Mouse (Mus musculus) intestine, embryonic 15.5 days (tissue): Measurements from ENCODE around the gene Nxph4. TPM values are rescaled to one million over a fixed set of nuclear protein-coding genes. Genes with fewer than 3 reads are reported as not detected.

Experiments
- ATAC-seq: fragments of 200-750 bp; cut with Nextera tagmentation; 2 replicates; pipeline ENCODE4 v1.8.0; 2017; ENCODE audit warnings: moderate TSS enrichment, moderate library complexity
- H3K27ac ChIP-seq: fragments of 300-500 bp; sonication (generic); 2 replicates; pipeline ENCODE4 v1.5.1; 2015; ENCODE audit warnings: mild to moderate bottlenecking, inconsistent platforms
- H3K27me3 ChIP-seq: fragments of 300-500 bp; sonication (generic); replicated peaks from 2 replicates; pipeline ENCODE4 v1.6.1; 2015; ENCODE audit warnings: inconsistent platforms
- H3K36me3 ChIP-seq: fragments of 300-500 bp; sonication (generic); 2 replicates; pipeline ENCODE4 v1.6.1; 2015; ENCODE audit warnings: inconsistent platforms
- H3K4me1 ChIP-seq: fragments of 300-500 bp; sonication (generic); replicated peaks from 2 replicates; pipeline ENCODE4 v1.6.1; 2015; ENCODE audit warnings: inconsistent platforms
- H3K4me2 ChIP-seq: fragments of 300-500 bp; sonication (generic); replicated peaks from 2 replicates; pipeline ENCODE4 v1.6.1; 2015; ENCODE audit warnings: mild to moderate bottlenecking, inconsistent platforms
- H3K4me3 ChIP-seq: fragments of 300-500 bp; sonication (generic); replicated peaks from 2 replicates; pipeline ENCODE4 v1.5.1; 2015; ENCODE audit warnings: inconsistent platforms
- H3K9ac ChIP-seq: fragments of 300-500 bp; sonication (generic); 2 replicates; pipeline ENCODE4 v1.6.1; 2015; ENCODE audit warnings: inconsistent platforms
- H3K9me3 ChIP-seq: fragments of 300-500 bp; sonication (generic); 2 replicates; pipeline ENCODE4 v1.6.1; 2016; ENCODE audit warnings: inconsistent platforms
- WGBS: fragments of 180-500 bp; shearing (Covaris S2); methylation state at CpG from one replicate; pipeline ENCODE4 v1.1.7; 2015; 5-methylcytosine and 5-hydroxymethylcytosine counted together
- polyA plus RNA-seq: library from polyadenylated mRNA; unstranded; fragments of >200 nt; fragmentation: Nextera tagmentation; extraction: Ambion mirVana; gene quantifications from 2 replicates; pipeline ENCODE4 v1.2.1, GENCODE M21; 2015

Nxph4 gene
- polyA plus RNA-seq, 1 experiment from 2014 or later = 5.7 TPM

DNA sequence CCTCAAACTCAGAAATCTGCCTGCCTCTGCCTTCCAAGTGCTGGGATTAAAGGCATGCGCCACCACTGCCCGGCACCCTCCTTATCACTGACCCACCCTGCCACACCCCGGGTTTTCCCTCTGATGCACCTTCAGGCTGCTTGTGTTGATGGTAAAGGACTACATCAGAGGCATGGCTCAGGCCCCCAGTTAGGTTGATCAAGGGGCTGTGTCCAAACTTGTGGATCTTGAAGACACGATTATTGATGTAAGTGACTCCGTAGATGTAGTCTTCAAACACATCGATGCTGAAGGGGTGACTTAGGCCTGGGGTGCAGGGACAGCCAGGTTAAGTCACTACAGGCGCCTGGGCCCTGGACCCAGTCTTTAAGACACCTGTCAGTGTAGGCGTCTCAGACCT is 7.2 kb upstream of the Nxph4 start:
- WGBS = 94% methylated on average over 8 of the region's 8 CpGs
- H3K36me3 ChIP-seq = peaks cover 43% of the 10 kb centered on the region

GRCm38 (mm10) chr10:127537854-127538583 is 3.7 kb upstream of the Nxph4 start:
- peaks cover 36% of the 10 kb centered on the region for H3K27me3 ChIP-seq
- ATAC-seq = peak; percentile 35

More for the DNA sequence above, 7.2 kb upstream of the Nxph4 start:
- H3K4me3 ChIP-seq = no peak overlapping the region
- no peak overlapping the region for H3K27ac ChIP-seq
- ATAC-seq = no peak
- no peaks in the 10 kb centered on the region for H3K4me1 ChIP-seq
- peaks cover 1% of the 10 kb centered on the region for H3K27me3 ChIP-seq
- no peaks in the 10 kb centered on the region for H3K9me3 ChIP-seq
- H3K4me2 ChIP-seq = no peak overlapping the region
- no peak overlapping the region for H3K9ac ChIP-seq

GRCm38 (mm10) chr10:127536586-127537314 is 2.4 kb upstream of the Nxph4 start:
- no peak overlapping the region for H3K9ac ChIP-seq
- H3K4me1 ChIP-seq = peaks cover 18% of the 10 kb centered on the region
- peaks cover 48% of the 10 kb centered on the region for H3K27me3 ChIP-seq
- H3K4me2 ChIP-seq = no peak overlapping the region
- 13% methylated on average over 8 of the region's 8 CpGs for WGBS
- H3K27ac ChIP-seq = no peak overlapping the region
- ATAC-seq = no peak
- H3K4me3 ChIP-seq = no peak overlapping the region
- H3K36me3 ChIP-seq = peaks cover 12% of the 10 kb centered on the region; the same call in 1 of the 2 replicates
- H3K9me3 ChIP-seq = no peaks in the 10 kb centered on the region

More at GRCm38 (mm10) chr10:127537854-127538583, 3.7 kb upstream of the Nxph4 start:
- Histone ChIP-seq H3K4me1 (peaks cover 18% of the 10 kb centered on the region), H3K4me3 (no peak overlapping the region), H3K27ac (no peak overlapping the region), H3K36me3 (peaks cover 21% of the 10 kb centered on the region; the same call in 1 of the 2 replicates), H3K9ac (no peak overlapping the region), H3K9me3 (no peaks in the 10 kb centered on the region), H3K4me2 (no peak overlapping the region)
- 27% methylated on average over 7 of the region's 7 CpGs for WGBS

GRCm38 (mm10) chr10:127534929-127535384 is 598 bp upstream of the Nxph4 start:
- 1% methylated on average over 30 of the region's 30 CpGs for WGBS
- Histone ChIP-seq H3K27ac (no peak overlapping the region), H3K4me3 (peak overlapping the region; percentile 47), H3K27me3 (peaks cover 66% of the 10 kb centered on the region), H3K9ac (no peak overlapping the region), H3K9me3 (no peaks in the 10 kb centered on the region), H3K4me2 (peak overlapping the region; percentile 96), H3K36me3 (no peaks in the 10 kb centered on the region), H3K4me1 (peaks cover 24% of the 10 kb centered on the region)
- ATAC-seq = no peak; the same call in 1 of the 2 replicates

DNA sequence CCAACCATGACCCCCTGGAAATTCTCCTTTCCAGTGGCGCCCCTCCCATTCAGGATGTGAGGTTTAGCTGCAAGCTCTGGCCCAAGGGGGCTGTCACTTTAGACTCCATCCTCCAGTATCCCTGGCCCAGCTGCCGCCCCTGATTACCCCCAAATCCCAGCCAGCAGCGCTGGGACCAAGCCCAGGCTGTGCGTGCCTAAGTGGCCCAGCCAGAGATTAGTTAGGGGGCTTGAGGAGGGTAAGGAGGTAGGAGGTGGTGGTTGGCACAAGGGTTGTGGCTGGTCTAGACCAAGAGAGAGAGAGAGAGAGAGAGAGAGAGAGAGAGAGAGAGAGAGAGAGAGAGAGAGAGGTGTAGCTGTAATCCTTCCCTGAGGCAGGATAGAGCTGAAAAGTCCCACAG is 2.8 kb downstream of the Nxph4 start:
- Histone ChIP-seq H3K4me2 (0 out of 2 replicates have a peak overlapping the region, but pooled peaks have one; percentile 22), H3K27me3 (peaks cover 99% of the 10 kb centered on the region), H3K9ac (no peak overlapping the region), H3K4me1 (peaks cover 32% of the 10 kb centered on the region), H3K27ac (no peak overlapping the region), H3K36me3 (no peaks in the 10 kb centered on the region), H3K4me3 (no peak overlapping the region), H3K9me3 (no peaks in the 10 kb centered on the region)
- ATAC-seq = no peak
- WGBS = 6% methylated on average over 4 of the region's 4 CpGs

DNA sequence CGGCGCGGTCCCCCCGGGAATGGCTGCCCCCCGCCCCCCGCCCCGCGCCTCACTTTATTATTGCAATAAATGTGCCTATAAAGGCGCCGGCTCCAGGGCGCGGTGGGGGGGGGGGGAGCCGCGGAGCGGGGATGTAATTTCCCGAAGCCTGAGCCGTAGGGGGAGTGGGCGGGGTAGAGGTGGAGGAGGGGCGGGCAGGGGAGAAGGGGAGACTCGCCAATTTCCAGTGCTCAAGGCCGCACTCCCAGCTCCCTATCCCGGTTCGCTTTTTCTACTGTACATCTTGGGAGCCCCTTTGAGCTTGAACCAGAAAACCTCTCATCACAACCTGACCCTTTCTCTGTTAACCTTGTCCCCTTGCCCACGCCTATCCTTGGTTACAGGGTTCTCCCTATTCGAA is 3.4 kb downstream of the Nxph4 start:
- under 1% methylated on average over 25 of the region's 25 CpGs for WGBS
- peak overlapping the region; percentile 22 for H3K4me2 ChIP-seq
- no peaks in the 10 kb centered on the region for H3K9me3 ChIP-seq
- peaks cover 99% of the 10 kb centered on the region for H3K27me3 ChIP-seq
- no peak overlapping the region for H3K4me3 ChIP-seq
- H3K36me3 ChIP-seq = no peaks in the 10 kb centered on the region
- peaks cover 38% of the 10 kb centered on the region for H3K4me1 ChIP-seq
- H3K27ac ChIP-seq = no peak overlapping the region
- no peak for ATAC-seq
- no peak overlapping the region for H3K9ac ChIP-seq

- 6% methylated on average over 17 of the region's 17 CpGs for WGBS
- Histone ChIP-seq H3K4me3 (no peak overlapping the region), H3K27me3 (peaks cover 86% of the 10 kb centered on the region), H3K27ac (no peak overlapping the region), H3K9ac (no peak overlapping the region), H3K4me2 (no peak overlapping the region), H3K36me3 (no peaks in the 10 kb centered on the region), H3K4me1 (peaks cover 25% of the 10 kb centered on the region), H3K9me3 (no peaks in the 10 kb centered on the region)
- ATAC-seq = no peak
These were observed 6.9 kb downstream of the Nxph4 start for GRCm38 (mm10) chr10:127527481-127527880.

DNA sequence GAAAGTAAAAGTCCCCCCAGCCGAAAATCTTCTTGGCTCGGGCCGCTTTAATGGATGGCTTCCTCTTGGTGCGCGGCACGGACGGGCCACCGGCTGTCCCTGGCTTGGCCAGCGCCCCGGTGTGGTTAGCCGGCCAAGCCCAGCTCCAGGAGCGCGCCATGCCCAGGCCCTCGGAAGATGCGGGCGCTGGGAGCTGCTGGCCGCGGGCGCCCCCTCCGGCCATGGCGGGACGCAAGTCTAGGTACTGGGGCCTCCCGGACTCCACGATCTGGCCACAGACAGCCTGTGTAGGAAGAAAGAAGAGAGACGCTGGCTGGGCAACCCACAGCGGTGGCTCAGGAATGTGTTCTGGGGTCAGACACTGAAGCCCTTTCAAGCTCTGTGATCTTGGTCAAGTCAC is 7.7 kb downstream of the Nxph4 start:
- H3K36me3 ChIP-seq = no peaks in the 10 kb centered on the region
- peak overlapping the region; percentile 23 for H3K4me3 ChIP-seq
- H3K4me2 ChIP-seq = peak overlapping the region; percentile 54
- peaks cover 78% of the 10 kb centered on the region for H3K27me3 ChIP-seq
- no peaks in the 10 kb centered on the region for H3K9me3 ChIP-seq
- WGBS = under 1% methylated on average over 26 of the region's 26 CpGs
- peak; percentile 37; the same call in 1 of the 2 replicates for ATAC-seq
- H3K4me1 ChIP-seq = peaks cover 28% of the 10 kb centered on the region
- no peak overlapping the region for H3K9ac ChIP-seq
- no peak overlapping the region for H3K27ac ChIP-seq

GRCm38 (mm10) chr10:127526048-127526447 is 8.3 kb downstream of the Nxph4 start:
- H3K27me3 ChIP-seq = peaks cover 72% of the 10 kb centered on the region
- WGBS = 2% methylated on average over 26 of the region's 26 CpGs
- no peaks in the 10 kb centered on the region for H3K9me3 ChIP-seq
- peak overlapping the region; percentile 23 for H3K4me3 ChIP-seq
- H3K4me2 ChIP-seq = peak overlapping the region; percentile 54
- no peak for ATAC-seq
- no peak overlapping the region for H3K27ac ChIP-seq
- H3K36me3 ChIP-seq = no peaks in the 10 kb centered on the region
- H3K9ac ChIP-seq = no peak overlapping the region
- peaks cover 34% of the 10 kb centered on the region for H3K4me1 ChIP-seq

DNA sequence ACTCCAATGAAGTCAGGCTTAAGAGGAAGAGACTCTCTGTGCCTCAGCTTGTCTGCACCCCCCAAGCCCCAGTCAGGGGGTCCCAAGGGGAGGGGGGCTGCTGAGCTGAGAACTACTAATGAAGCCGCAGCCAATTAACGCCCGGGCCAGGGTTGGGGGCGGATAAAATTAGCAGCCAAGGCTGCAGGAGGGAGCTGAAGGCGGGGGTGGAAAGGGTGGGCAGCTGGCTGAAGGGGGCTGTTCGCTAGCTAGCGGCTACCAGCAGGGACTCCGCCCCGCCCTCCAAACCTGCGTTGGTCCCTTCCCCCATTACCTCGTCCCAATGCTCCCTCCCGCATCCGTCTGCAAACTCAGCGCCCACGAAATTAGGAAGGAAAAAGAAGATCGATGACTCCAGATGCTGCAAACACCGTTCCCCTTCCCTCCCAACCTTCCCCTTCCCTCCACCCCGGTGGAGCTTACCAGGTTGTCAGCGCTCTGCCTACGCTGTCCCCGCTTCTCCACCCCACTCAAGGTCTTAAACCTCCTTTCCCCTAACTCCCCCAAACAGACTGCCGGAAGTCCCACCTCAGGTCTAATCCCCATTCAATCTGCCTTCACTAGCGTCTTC is 9.6 kb downstream of the Nxph4 start:
- no peak overlapping the region for H3K4me3 ChIP-seq
- H3K4me1 ChIP-seq = peaks cover 37% of the 10 kb centered on the region
- ATAC-seq = no peak
- 5% methylated on average over 23 of the region's 23 CpGs for WGBS
- no peak overlapping the region for H3K27ac ChIP-seq
- peaks cover 6% of the 10 kb centered on the region for H3K36me3 ChIP-seq
- no peaks in the 10 kb centered on the region for H3K9me3 ChIP-seq
- H3K9ac ChIP-seq = no peak overlapping the region
- H3K27me3 ChIP-seq = peaks cover 59% of the 10 kb centered on the region
- no peak overlapping the region for H3K4me2 ChIP-seq

DNA sequence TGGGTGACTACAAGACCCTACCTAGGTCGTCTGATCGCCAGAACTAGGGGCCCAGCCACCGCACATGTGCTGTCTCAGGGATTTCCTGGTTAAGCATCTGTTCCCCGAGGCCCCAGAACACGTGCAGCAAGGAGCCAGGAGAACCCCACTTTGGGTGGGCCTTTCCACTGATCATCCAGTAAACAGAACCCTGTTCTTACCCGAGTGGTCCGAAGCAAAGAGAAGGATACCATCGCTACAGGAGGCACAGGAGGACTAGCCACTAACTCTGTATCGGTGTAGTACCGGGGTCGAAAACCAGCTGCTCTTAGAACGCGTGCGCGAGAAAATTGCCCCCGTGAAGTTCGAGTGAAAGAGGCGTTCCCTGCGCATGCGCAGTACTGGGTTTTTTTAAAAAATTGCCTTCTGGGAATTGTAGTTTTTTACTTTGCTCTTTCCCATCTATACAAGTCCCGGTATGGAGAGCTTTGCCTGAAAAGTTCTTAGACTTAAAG is 12.2 kb downstream of the Nxph4 start, which contains the start of gene Shmt2:
Gene Shmt2, minus strand, starts transcription at position 357 of the 494 bp plus-strand sequence.
- H3K27ac ChIP-seq = no peak within 1 kb of the TSS
- H3K36me3 ChIP-seq = peaks cover 24% of the 10 kb centered on the region
- peak within 1 kb of the TSS; percentile 52 for H3K9ac ChIP-seq
- H3K4me3 ChIP-seq = peak within 1 kb of the TSS; percentile 57
- WGBS = under 1% methylated on average over 21 of the region's 21 CpGs
- ATAC-seq = peak; percentile 66
- no peaks in the 10 kb centered on the region for H3K9me3 ChIP-seq
- peaks cover 37% of the 10 kb centered on the region for H3K4me1 ChIP-seq
- peaks cover 33% of the 10 kb centered on the region for H3K27me3 ChIP-seq
- peak within 1 kb of the TSS; percentile 81 for H3K4me2 ChIP-seq

- Histone ChIP-seq H3K27ac (no peak overlapping the region), H3K9ac (peak overlapping the region; percentile 52), H3K4me3 (peak overlapping the region; percentile 57), H3K4me2 (peak overlapping the region; percentile 81), H3K4me1 (peaks cover 40% of the 10 kb centered on the region), H3K36me3 (peaks cover 24% of the 10 kb centered on the region), H3K27me3 (peaks cover 30% of the 10 kb centered on the region), H3K9me3 (no peaks in the 10 kb centered on the region)
- peak; percentile 5 for ATAC-seq
- 7% methylated on average over 12 of the region's 12 CpGs for WGBS
These were observed 12.7 kb downstream of the Nxph4 start for GRCm38 (mm10) chr10:127521611-127522080.
